Mouse (Mus musculus) ES-E14 (cell line): ENCODE data around the gene Calhm4.

Source experiments
- CHD2 ChIP-seq: IDR thresholded peaks from 2 replicates; pipeline ENCODE4 v1.6.1; 2014; ENCODE audit warnings: mild to moderate bottlenecking, low read depth, low read length, inconsistent platforms
- ZC3H11A ChIP-seq: IDR thresholded peaks from 2 replicates; pipeline ENCODE4 v1.6.1; 2012; ENCODE audit warnings: low read depth, mild to moderate bottlenecking, inconsistent platforms, low read length, borderline replicate concordance
- ZNF384 ChIP-seq: IDR thresholded peaks from 2 replicates; pipeline ENCODE4 v1.6.1; 2012; ENCODE audit warnings: low read depth, low read length, inconsistent platforms

GRCm38 (mm10) chr10:34070999-34071492, 26.9 kb upstream of the Calhm4 start:
- TF ChIP-seq ZC3H11A (no peak), ZNF384 (no peak), CHD2 (no peak)
